Mouse (Mus musculus) CD4-positive, CD25-positive, alpha-beta regulatory T cell, adult 2 months (primary cell): ENCODE measurements at regions not wholly inside any gene's neighbourhood (a gene's known extent, or its start where the extent isn't known, plus 50 kb on each side); places are given as distances from the start of the nearest gene placed in this dataset.

Experiments
- DNase-seq: peaks from one replicate; pipeline ENCODE4 v3.0.0-alpha.2; 2012; ENCODE audit warnings: low read depth, low spot score

DNA sequence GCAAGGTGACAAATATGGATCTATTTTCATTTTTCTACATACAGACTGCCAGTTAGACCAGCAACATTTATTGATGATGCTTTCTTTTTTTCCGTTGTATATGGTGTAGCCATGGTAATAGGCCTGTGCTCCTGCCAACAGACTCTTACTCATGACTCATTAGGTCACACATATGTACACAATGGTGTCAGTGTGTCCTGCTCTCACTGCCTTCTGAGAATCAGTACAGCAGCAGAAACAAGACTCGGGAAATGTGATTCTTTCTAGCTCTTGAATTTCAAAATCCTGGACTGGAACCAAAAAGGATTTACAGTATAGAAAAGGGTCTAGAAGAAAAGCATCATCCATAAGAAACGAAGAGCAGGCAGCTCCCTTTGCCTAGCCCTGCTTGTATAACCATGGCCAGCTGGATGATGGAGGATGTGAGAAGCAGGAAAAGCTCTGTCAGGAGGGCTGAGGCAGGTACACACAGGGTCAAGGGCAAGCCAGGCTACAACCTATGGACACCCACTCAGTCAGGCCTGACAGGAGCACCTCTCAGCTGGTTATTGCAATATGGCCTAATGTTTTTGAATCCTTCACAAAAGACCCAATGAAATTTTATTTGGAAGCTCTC, 132.2 kb downstream of the Tmem17 start:
- DNase-seq, result no peak

DNA sequence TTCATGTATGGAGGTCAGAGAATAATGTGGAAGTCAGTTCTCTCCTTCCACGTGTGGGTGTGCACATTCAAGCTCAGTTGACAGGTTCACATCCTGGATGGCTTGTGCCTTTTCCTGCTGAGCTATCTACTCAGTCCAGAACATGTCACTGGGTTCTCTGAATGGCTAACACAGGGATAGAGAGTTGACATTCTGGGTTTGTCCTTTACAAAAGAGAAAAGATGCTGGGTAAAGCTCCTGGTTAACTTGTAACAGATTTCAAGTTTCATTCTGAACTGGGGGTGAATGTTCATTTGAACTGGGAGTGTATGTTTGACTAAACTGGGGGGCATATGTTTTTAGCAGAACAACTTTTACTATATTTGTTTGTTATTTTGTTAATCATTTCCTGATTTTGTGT, 133.0 kb downstream of the Tmem17 start:
- no peak for DNase-seq

DNA sequence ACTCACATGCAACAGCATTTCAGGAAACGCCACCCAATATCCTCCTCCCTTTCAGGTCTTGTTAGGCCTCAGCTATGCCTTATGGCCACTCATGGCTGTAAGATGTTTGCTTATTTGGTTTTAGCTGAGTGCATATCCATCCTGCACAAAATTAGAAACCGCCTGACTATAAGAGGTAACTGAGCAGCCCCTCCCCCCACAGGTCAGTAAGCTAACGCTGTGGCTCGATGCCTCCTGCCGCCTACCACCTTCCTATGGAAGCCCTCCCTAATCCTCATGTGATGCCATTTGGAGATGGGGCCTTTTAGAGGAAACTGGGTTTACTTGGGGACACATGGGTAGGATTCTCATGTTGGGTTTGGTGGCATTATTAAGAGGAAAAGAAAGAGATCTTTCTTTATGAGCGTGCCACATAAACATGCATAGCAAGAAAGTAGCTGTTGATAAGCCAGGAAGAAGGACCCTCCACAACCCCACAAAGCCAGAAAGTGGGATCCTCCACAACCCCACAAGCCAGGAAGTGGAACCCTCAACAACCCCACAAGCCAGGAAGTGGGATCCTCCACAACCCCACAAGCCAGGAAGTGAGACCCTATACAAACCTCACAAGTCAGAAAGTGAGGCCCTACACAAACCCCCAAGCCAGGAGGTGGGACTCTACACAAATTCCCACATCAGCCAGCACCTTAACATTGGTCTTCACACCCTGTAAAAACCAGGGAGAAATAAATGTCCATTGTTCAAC, 134.5 kb downstream of the Tmem17 start:
- DNase-seq, result no peak

DNA sequence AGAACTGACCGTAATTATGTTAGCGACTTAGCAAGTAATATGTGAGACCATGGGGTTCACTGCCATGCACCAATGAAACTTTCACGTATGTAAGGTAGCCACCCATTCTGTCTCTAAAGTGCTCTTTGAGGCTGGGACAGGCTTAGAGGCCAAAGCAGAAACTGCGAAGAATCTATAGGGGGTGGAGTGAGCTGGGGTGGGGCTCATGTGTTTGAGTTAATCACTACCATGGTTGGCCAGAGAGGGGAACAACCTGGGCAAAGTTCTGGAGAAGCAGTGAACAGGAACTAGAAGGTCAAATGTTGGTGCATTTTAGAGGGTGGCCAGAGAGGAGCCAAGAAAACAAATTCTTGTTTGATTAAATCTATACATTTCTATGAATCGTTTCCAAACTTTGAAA, 136.4 kb downstream of the Tmem17 start:
- no peak for DNase-seq

DNA sequence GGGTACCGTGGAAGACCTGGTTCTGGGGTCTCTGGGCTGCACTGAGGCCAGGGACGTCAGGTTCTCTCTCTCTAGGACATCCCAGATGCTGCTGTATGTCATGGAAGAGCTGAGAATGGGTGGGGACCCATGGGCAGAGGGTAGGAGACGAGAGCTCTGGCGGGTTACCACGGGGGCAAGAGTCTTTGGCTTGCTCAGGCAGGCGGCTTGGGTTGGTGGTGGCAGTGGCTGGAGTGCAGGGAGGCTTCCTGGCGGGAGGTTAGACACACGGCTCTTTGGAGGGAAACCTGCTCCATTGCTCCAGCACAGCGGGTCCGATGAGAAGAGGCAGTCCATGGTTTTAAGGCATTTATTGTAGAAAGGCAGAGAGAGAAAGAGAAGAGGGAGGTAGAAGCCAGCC, 138.9 kb downstream of the Tmem17 start:
- no peak for DNase-seq

DNA sequence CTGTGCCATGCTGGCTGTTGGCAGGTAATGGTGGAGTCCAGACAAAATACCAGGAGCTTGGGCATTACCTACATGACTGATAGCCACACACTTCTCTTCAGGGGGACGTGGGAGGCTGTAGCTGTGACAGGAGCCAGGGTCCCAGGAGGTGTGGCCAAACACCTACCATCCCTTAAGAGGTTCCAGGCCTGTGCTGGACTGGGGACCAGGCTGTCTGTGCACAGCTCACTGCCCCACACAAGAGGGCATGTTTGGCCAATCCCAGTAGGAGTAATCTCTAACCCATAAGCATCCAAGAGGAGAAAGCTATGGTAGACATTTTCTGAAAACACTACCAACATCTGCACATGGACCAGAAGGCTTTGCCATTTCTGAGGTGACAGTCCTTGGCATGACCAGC, 139.4 kb downstream of the Tmem17 start:
- DNase-seq, result no peak

DNA sequence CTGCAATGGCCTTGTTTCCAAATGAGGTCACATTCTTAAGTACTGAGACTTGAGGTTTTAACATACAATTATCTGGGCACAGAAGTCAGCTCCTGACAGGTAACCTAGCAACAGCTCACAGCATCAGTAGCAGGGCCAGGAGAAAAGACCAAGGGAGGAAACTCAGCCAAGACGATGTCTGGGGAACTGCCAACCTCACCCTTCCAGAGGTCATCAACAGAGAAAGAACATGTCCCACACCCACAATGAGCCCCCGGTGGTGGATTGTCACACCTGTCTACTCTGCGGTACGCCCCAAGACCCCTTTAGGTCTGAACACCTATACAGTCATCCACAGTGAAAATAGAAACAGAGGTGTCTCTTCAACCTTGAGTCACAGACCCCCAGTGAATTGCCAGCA, 140.0 kb downstream of the Tmem17 start:
- no peak for DNase-seq

DNA sequence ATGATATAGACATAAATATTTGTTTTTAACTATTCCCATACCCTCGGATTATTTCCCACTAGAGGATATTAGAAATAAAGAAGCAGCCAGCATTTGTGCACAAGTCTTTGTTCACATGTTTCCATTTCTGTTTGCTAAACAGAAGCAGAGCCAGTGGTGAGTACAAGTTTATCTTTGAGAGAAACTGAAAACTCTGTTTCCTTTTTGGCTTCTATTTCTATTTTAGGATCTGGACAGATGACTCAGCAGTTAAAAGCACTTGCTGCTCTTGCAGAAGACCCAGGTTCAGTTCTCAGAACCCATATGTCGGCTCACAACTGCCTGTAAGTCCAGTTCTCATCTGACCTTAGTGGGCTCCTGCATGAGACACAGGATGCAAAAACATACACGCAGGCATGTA, 141.0 kb downstream of the Tmem17 start:
- DNase-seq, result no peak

DNA sequence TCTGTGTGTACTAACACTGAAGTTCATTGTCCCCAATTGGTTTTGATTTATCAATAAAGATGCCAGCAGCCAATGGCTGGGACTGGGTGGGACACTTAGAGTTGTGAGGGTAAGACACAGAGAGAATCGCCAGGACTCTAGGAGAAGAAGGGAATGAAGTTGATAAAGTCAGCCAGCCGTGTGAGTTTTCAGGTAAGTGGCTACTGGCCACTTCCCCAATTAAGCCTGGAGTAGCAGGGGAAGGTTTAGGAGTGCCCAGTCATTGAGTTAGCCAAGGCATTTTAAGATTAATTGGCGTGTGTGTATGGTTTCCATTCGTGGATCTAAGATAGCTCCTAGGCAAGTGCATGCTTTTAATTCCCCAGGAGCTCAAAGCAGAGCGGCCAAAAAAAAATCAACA, 141.5 kb downstream of the Tmem17 start:
- no peak for DNase-seq

DNA sequence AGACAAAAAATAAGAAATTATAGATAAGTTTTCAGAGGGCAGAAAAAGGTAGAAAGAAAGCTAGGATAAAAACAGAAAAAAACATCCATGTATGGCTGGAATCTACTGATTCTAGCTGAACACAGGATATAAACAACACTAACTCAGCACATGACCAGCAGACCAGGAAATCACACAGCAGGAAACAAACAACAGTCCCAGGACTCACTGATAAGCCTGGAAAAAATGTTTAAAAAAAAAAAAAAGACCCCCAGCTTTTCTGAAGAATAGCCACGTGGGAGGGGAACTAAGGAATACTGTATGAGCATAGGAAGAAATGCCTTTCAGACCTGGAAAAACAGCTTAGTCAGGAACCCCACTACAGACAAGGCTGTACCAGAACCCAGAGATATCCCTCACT, 145.7 kb downstream of the Tmem17 start:
- no peak for DNase-seq

DNA sequence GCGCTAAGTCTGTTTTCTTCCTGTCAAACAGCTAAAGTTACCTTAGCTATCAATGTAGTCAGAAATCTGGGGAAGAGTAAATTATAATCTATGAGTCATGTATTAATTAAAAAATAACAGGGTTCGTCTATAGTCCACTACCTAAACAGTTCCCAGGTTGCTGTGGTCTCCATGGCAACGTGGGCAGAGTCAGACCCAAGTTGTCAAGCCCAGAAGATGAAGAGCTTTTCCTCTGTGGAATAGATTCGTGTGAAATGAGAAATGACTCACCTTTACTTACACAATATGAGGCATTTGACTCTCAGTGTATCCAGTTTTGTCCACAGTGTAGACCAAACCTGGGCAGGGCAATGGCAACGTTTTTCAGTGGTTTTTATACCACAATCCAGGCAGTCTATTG, 149.2 kb downstream of the Tmem17 start:
- no peak for DNase-seq

DNA sequence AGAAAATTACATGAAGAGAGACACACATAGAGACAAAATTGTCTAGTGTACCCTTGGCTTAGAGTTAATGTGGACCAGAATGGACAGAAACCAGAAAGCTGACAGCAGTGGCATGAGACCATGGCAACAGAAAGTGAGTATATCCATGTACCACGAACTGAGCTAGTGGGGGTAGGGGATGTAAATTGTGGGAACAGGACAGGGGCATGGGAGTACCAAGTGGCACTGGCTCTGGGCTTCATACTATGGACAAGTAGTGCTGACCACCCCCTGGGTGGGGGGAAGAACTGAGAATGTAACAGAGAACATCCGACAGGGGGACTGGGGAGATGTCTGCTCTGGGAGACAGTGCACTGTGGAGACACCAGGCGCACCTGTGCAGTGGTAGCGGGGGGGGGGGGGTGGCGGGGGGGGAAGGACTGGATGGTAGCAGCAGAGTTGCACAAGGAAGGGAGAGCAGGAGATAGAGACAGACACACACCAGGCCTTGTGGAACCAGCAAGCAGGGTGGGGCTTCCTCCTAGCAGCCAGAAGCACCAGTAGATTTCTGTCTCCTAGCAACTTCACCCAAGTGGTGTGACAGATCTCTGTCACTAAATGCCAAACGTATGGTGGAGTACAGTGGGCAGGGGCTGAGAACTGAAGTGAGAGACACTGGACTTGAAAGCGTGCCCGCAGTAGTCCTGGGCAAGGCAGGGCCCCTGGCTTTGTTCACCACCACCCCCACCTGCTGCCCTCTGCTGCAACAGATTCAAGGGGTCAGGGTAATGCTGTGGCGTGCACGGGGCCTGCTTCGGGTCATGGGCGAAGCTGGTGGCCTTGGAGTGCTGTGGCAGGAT, 150.0 kb downstream of the Tmem17 start:
- peak; percentile 35 for DNase-seq

DNA sequence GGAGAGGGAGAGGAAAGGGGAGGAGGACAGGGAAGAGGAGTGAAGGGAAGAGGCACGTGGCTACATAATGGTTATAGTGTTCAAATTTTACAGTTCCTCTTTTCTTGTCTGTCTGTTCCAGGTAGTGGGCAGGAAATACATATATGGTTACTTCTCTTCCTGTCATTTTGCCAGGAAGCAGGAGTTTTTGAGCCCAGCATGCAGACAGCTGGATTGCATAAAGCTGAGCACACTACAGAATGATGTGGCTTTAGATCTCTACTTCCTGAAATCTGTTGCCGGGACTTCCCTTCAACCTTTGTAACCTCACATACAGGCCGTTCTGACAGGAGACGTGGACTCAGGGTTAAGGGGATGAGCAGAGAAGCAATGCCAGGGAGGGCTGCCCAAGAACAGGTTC, 154.1 kb downstream of the Tmem17 start:
- peak; percentile 47 for DNase-seq

DNA sequence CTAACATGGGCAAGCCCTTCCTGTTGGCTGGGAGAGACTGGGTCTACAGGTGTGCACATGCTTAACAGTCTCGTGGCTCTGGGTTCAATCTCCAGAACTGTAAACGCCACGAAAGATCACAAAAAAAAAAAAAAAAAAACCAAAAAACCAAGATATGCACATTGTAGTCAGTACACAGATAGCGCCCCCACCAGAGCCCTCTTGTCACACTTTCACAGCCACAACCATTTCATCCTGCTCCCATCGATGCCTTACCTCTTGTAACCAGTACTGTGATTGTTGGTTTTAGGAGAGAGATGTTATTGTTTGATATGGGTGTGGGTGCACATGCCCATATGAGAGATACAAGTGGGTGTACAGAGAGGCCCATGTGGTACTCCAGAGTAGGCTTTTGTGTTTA, 154.5 kb downstream of the Tmem17 start:
- no peak for DNase-seq

DNA sequence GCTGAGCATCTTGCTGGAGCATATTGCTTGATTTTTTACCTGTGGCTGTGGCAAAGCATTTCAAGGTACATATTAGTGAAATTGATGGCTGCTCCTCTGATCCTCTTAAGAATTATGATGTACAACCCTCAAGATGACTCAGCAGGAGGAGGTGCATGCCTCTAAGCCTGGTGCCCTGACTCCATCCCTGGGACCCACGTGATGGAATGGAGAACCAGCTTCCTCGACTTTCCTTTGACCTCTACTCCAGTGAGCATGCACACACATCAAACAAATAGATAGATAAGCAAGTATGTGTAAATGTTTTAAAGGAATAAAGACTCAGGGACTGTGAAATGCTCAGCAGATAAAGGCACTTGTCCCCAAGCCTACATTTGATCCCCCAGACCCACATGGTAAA, 156.3 kb downstream of the Tmem17 start:
- DNase-seq, result no peak

DNA sequence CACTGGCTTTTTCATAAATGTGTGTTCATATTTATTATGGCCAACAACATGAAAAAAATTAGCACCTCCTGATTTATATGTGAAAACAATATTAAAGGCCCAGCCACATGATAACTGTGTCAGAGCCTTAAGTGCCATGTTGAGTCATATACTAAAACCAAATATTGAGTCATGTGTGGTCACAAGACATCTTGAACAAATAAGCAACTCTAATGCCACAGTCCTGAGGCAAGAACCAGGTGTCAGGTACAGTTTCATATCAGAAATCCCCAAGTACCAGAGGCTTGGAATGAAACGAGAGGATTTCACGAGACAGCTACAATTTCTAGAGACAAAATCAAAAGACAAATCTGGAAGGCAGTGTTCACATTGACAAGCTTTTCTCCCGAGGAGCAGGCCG, 157.4 kb downstream of the Tmem17 start:
- no peak for DNase-seq

DNA sequence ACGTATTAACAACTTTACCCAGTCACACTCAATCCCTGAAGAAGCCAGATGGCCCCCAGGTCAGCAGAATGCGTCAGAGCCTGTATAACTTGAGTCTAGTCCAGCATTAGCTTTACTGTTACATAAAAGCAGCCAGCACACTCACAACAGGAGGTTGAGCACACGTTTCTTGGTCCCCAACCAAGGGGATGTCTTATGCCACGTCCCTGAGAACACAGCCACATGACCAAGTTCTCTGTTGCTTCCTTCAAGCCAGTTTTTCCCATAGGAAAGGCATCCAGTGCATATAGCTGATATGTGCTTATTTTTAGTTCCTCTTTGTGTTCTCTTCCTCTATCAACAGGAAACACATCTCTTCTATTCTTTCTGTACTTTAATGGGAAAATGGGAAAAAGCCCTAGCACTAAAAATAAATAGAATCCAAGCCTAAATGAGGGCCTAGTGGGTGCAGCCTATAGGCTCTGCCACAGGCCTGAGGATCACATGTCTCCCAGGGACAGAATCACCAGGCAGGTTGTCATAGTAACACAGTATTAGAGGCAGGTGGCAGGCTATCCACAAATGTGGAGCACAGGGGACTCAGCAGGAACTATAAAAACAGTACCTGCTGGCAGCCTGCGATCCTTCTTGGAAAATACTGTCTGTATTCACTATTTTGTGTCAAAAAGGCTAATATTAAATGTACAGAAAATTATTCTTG, 160.1 kb downstream of the Tmem17 start:
- no peak for DNase-seq

DNA sequence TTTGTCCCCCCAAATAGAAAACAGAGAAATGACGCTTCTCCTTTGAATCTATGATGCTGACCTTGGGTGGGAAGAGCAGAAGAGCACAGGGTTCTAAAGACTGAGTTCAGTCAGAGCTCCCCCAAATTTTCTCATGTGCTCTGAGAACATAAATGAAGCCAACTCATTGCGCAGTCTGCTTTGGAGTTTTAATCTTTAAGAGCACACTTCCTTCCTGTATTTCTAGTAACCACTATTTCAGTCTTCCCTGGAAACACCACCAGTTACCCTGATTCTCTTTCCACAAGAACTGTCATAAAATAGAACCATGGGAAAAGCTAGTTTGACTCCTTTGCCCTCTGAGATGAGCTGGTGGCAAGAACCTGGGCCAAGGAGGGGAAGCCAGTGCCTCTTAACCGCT, 163.2 kb downstream of the Tmem17 start:
- no peak for DNase-seq

DNA sequence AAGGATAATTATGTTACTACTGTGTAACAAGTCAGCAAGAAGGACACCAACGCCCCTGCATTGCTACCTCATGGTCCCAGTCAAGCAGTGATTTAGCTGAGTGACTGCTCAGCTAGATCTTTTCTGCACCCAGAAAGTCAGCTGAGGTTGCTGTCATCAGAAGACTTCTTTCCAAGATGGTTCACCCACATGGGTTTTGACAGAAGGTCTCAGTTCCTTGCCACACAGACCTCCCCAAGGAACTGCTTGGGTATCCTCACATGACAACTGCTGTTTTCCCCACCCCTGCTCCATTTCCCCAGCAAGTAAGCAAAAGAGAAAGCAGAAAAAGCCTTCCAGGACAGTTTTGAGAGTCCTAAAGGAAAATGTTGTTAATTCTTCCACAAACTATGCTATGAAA, 163.9 kb downstream of the Tmem17 start:
- no peak for DNase-seq

DNA sequence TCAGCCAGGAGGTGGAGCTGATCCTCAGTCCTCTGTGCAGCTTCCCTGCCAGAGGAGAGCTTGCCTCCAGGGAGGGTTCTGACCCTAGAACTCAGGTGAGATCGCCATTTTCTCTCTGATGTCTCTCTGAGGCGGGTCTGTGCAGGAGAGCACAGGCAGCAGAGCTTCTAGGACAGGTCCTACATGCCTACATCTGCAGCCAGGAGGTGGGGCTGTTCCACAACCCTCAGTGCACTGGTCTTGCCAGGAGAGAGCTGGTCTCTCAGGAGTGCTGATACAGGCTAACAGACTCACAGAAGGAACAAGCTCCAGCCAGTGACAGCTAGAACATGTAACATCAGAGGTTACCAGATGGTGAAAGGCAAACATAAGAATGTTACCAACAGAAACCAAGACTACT, 165.4 kb downstream of the Tmem17 start:
- peak; percentile 83 for DNase-seq

DNA sequence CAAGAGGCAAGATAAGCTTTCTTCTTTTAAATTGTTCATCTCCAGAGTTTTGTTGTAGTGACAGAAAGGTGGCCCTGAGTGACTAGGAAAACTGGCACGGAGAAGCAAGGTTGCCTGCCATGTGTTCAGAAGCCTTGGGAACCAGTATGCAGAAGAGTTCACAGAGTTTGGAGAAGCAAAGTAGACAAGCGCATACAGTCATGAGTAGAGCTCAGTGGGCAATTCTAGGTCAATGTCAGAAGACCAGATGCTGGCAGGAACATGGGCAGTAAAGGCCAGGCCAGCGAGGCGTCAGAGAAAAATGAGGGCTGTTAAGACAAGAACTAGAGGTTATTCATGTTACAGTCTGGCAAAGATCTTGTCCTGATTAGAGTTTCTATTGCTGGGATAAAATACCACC, 172.7 kb downstream of the Tmem17 start:
- no peak for DNase-seq

DNA sequence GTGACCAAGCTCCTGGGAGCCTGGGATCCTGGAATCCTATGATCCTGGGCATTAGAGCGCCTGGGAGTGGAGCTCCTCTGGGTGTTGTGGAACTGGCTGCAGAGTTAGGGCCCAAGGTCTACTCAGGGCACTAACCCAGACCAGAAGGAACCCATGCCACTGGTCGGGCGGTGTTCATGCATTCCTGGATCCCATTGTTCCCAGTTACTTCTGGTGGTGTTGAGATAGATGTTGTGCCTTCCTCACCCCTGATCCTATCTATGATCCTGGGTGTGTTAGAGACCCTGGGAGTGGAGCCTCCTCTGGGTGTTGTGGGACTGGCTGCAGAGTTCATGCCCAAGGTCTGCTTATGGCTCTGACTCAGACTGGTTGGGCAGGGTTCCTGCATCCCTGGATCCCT, 169.9 kb downstream of the B3gnt2 start:
- DNase-seq, result no peak
